Mouse (Mus musculus) limb, embryonic 14.5 days (tissue): Measurements from ENCODE around the gene Gm13030. TPM values are rescaled to one million over a fixed set of nuclear protein-coding genes. Genes with fewer than 3 reads are reported as not detected.

ENCODE experiments used
- ATAC-seq: fragments of 200-750 bp; cut with Nextera tagmentation; 2 replicates; pipeline ENCODE4 v1.8.0; 2017; ENCODE audit warnings: low read depth, moderate number of reproducible peaks, moderate TSS enrichment; ENCODE audit not compliant: low FRiP score
- DNase-seq: peaks from one replicate; pipeline ENCODE4 v3.0.0-alpha.2; 2015; ENCODE audit warnings: low spot score
- H3K27ac ChIP-seq: fragments of 300-500 bp; sonication (generic); replicated peaks from 2 replicates; pipeline ENCODE4 v1.5.1; 2014; ENCODE audit warnings: low read depth, mild to moderate bottlenecking, low read length, moderate library complexity, mixed read lengths
- H3K27me3 ChIP-seq: fragments of 300-500 bp; sonication (generic); 2 replicates; pipeline ENCODE4 v1.6.1; 2014; ENCODE audit warnings: low read length, mixed read lengths; ENCODE audit not compliant: control insufficient read depth, insufficient read depth
- H3K36me3 ChIP-seq: fragments of 300-500 bp; sonication (generic); 2 replicates; pipeline ENCODE4 v1.6.1; 2014; ENCODE audit warnings: mild to moderate bottlenecking, low read length, moderate library complexity, mixed read lengths; ENCODE audit not compliant: control insufficient read depth, insufficient read depth
- H3K4me1 ChIP-seq: fragments of 300-500 bp; sonication (generic); 2 replicates; pipeline ENCODE4 v1.6.1; 2014; ENCODE audit warnings: antibody characterized with exemption, low read length, mixed read lengths; ENCODE audit not compliant: control insufficient read depth, insufficient read depth
- H3K4me2 ChIP-seq: fragments of 300-500 bp; sonication (generic); replicated peaks from 2 replicates; pipeline ENCODE4 v1.6.1; 2014; ENCODE audit warnings: low read depth, mild to moderate bottlenecking, low read length, moderate library complexity; ENCODE audit not compliant: severe bottlenecking
- H3K4me3 ChIP-seq: fragments of 300-500 bp; sonication (generic); replicated peaks from 2 replicates; pipeline ENCODE4 v1.5.1; 2014; ENCODE audit warnings: low read length
- H3K9ac ChIP-seq: fragments of 300-500 bp; sonication (generic); 2 replicates; pipeline ENCODE4 v1.6.1; 2014; ENCODE audit warnings: mild to moderate bottlenecking, low read depth, low read length, moderate library complexity; ENCODE audit not compliant: severe bottlenecking
- H3K9me3 ChIP-seq: fragments of 300-500 bp; sonication (generic); 2 replicates; pipeline ENCODE4 v1.6.1; 2016; ENCODE audit warnings: low read length; ENCODE audit not compliant: control insufficient read depth
- POLR2A ChIP-seq: fragments of 200-500 bp; IDR thresholded peaks from 2 replicates; pipeline ENCODE4 v1.8.0; 2012; ENCODE audit warnings: inconsistent platforms, mild to moderate bottlenecking, moderate library complexity, borderline replicate concordance; ENCODE audit not compliant: insufficient read depth, insufficient read length; ENCODE audit errors: extremely low read depth
- WGBS: fragments of 180-500 bp; shearing (Covaris S2); extraction: QIAGEN DNeasy Blood & Tissue Kit; methylation state at CpG from one replicate; pipeline ENCODE4 v1.1.7; 2014; 5-methylcytosine and 5-hydroxymethylcytosine counted together
- polyA plus RNA-seq, 2 experiments: library from polyadenylated mRNA; depleted of rRNA in 1 of 2; stranded (reverse) in 1 of 2; unstranded in 1 of 2; fragments of >200 nt; fragmentation: Nextera tagmentation in 1 of 2; extraction: Ambion mirVana in 1 of 2; gene quantifications; 2 replicates each; pipeline versions ENCODE4 v1.2.1 to v1.2.3; 2012 to 2014

Gene Gm13030
- polyA plus RNA-seq, 2 experiments = not detected

DNA sequence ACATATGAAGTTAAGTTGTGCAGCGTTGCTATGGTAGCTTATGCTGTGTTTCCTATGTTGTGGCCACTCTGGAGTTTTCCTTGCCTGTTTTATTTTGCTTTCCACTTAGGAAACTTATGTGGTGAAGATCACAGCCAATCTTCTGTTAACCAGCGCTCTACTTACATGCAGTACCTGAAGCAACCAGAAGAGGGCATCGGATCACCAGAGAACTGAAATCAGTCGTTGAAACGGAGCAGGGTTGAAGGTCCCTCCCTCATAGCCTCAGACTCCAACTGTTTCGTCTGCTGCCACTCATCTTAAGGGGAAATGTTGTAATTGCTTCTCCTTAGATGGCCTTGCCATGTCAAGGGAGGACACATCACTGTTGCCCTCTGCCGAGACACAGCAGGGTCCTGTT, 7.4 kb downstream of the Gm13030 start:
- ATAC-seq = no peak
- no peak overlapping the region for H3K4me2 ChIP-seq
- DNase-seq = peak; percentile 68
- no peaks in the 10 kb centered on the region for H3K36me3 ChIP-seq
- no peaks in the 10 kb centered on the region for H3K9me3 ChIP-seq
- H3K4me1 ChIP-seq = no peaks in the 10 kb centered on the region
- no peak for TF ChIP-seq POLR2A
- no peak overlapping the region for H3K4me3 ChIP-seq
- no peak overlapping the region for H3K9ac ChIP-seq
- H3K27ac ChIP-seq = no peak overlapping the region
- WGBS = 10% methylated on average over 7 of the region's 7 CpGs
- no peaks in the 10 kb centered on the region for H3K27me3 ChIP-seq

DNA sequence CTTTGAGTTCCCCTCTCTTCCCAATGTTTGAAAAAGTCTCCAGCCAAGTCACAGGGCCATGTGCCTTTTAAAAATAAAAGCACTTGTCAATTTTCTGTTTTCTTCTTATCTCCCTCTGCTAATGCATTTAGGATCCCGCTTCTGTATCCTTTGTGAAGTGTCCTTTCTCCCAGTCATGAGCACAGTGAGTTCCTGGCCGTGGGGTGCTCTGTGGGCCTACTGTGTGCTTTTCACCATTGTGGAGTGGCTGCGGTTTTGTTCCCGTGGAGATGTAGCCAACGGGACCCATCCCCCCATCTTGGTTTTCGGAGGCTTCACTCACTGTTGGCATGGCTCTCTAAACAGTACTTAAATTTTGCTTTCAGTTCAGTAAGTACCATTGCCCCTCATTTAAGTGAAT, 7.8 kb downstream of the Gm13030 start:
- Histone ChIP-seq H3K9me3 (no peaks in the 10 kb centered on the region), H3K4me1 (no peaks in the 10 kb centered on the region), H3K4me3 (no peak overlapping the region), H3K36me3 (no peaks in the 10 kb centered on the region), H3K4me2 (no peak overlapping the region), H3K27me3 (no peaks in the 10 kb centered on the region), H3K9ac (no peak overlapping the region), H3K27ac (no peak overlapping the region)
- DNase-seq (no peak), ATAC-seq (no peak)
- no peak for TF ChIP-seq POLR2A
- WGBS = 72% methylated on average over 6 of the region's 6 CpGs

DNA sequence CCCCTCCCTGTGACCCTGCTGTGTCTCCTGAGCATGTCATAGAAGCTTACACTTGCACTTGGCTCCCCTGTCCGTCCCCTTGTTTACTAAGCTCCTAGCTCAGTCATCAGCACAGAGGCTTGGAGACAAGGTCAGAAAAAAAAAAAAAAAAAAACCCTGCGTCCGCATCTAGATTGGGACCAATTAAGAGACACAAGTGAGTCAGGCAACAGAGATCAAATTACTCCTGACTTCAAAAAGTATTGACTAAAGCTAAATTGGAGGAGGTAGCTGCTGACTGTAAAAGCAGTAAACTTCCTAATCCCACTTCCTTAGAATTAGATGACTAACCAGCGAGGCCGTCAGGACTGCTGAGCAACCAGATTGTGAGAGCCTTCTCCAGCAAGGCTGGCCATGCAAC, 8.7 kb downstream of the Gm13030 start:
- H3K4me3 ChIP-seq = no peak overlapping the region
- no peak overlapping the region for H3K4me2 ChIP-seq
- no peak overlapping the region for H3K27ac ChIP-seq
- DNase-seq = no peak
- no peak overlapping the region for H3K9ac ChIP-seq
- no peaks in the 10 kb centered on the region for H3K4me1 ChIP-seq
- no peak for TF ChIP-seq POLR2A
- no peaks in the 10 kb centered on the region for H3K9me3 ChIP-seq
- H3K27me3 ChIP-seq = no peaks in the 10 kb centered on the region
- 12% methylated on average over 5 of the region's 5 CpGs for whole genome bisulfite sequencing
- H3K36me3 ChIP-seq = no peaks in the 10 kb centered on the region
- no peak for ATAC-seq

DNA sequence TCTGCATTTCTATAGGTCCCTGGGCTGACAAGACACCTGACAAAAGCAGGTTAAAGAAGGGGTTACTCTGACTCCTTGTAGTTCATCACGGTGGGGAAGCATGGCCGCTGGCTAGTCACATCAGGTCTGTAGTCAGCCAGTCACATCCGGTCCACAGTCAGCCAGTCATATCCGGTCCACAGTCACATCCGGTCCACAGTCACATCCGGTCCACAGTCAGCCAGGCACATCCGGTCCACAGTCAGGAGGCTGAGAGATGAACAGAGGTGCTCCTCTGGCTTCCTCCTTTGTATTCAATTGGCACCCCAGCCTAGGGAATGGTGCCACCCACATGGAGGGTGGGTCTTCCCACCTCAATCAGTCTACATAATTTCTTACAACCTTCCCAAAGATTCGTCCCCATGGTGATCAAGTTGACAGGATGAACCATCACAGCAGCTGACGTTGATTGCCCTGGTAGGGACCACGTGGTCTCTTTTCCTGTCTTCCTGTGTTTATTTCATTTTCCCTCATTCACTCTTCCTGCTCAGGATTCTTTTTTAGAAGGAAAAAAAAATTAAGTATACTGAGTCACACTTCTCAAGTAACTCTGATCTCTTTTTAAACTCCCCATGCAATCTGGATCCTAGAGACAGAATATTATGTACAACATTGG, 10.3 kb downstream of the Gm13030 start, which contains the start of gene Pla2g5:
Gene Pla2g5, minus strand, starts transcription at position 139 of the 655 bp plus-strand sequence.
- Histone ChIP-seq H3K27ac (no peak within 1 kb of the TSS), H3K9ac (no peak within 1 kb of the TSS), H3K4me1 (no peaks in the 10 kb centered on the region), H3K4me2 (no peak within 1 kb of the TSS), H3K4me3 (no peak within 1 kb of the TSS), H3K36me3 (no peaks in the 10 kb centered on the region), H3K27me3 (no peaks in the 10 kb centered on the region), H3K9me3 (no peaks in the 10 kb centered on the region)
- ATAC-seq (no peak), DNase-seq (no peak)
- no peak for TF ChIP-seq POLR2A
- 70% methylated on average over 10 of the region's 10 CpGs for WGBS

DNA sequence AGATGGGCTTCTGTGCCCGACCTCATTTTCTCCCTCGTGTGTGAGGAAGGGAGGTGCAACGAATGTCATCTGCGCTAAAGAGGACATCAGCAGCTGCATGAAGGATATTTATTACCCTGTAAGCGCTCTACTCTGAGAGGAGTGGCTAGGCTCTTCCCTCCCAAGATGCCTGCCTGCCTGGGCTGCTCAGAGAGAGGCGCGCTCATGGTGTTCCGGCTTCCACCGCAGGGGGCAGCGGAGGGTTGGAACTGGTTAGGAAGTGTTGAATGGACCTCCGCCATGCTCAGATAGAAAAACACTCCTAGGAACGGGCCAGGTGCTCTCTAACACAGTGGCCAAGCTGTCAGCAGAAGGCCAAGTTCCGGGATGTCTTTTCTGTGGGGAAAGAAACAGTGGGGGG, 14.0 kb downstream of the Gm13030 start:
- H3K27ac ChIP-seq = no peak overlapping the region
- H3K9me3 ChIP-seq = no peaks in the 10 kb centered on the region
- DNase-seq (peak; percentile 61), ATAC-seq (peak; percentile 82)
- H3K27me3 ChIP-seq = no peaks in the 10 kb centered on the region
- no peaks in the 10 kb centered on the region for H3K4me1 ChIP-seq
- no peak overlapping the region; the same call in 1 of the 2 replicates for H3K4me3 ChIP-seq
- peak overlapping the region; percentile 11; the same call in 1 of the 2 replicates for H3K4me2 ChIP-seq
- WGBS = 6% methylated on average over 13 of the region's 13 CpGs
- no peak overlapping the region for H3K9ac ChIP-seq
- no peak for TF ChIP-seq POLR2A
- H3K36me3 ChIP-seq = no peaks in the 10 kb centered on the region
